Comparison of ENCODE assay signal across 9 mouse cellular contexts in the genomic region with DNA sequence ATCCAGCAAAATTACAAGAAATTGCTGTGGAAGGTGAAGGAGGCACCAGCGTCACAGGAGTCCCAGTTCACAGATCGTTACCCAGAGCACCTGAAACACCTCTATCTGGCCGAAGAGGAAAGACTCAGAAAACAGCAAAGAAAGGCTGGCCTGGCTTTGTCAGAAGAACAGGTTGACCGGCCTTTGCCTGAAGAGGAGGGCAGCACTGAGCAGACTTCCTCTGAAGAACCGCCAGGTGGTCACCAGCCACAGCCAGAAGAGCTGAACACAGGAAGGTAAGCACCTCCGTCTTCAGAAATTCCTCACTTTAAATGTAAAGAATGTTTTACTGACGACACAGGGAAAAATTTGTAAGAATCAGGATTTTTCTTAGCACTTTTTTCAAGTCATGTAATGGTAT. TPM values are rescaled to one million over a fixed set of nuclear protein-coding genes. Genes with fewer than 3 reads are reported as not detected.
DNase-seq lines count a peak whose midpoint lies in the region; ATAC-seq and TF ChIP-seq lines count a peak whose summit lies in the region.
"Had no signal": no experiment of that assay in that cellular context is flagged by ENCODE, and none has a peak within 500 bp of the region (broad histone marks: within the 10 kb centered on the region; RNA-seq: fewer than 3 reads in every experiment).

No protein-coding gene starts in this region.

- no peaks in the 10 kb centered on the region for H3K9me3 ChIP-seq in heart, embryonic 11.5 days (replicated peaks; ENCODE audit: control insufficient read depth, low read length)
- no peaks in the 10 kb centered on the region for H3K9me3 ChIP-seq in ES-E14 (ENCODE audit: control insufficient read depth, insufficient read depth, low read depth, low read length)
- H3K9me3 ChIP-seq in hindbrain, embryonic 13.5 days, result no peaks in the 10 kb centered on the region
- H3K9me3 ChIP-seq in midbrain, embryonic 14.5 days (ENCODE audit: control insufficient read depth, low read length), result no peaks in the 10 kb centered on the region

- H3K27ac ChIP-seq in heart, embryonic 11.5 days (ENCODE audit: low read depth, low read length), result no peak overlapping the region
- no peak overlapping the region for H3K27ac ChIP-seq in ES-E14 (ENCODE audit: insufficient read depth, low read depth, low read length, poor library complexity, severe bottlenecking)
- H3K27ac ChIP-seq in hindbrain, embryonic 13.5 days, result no peak overlapping the region
- H3K27ac ChIP-seq in midbrain, embryonic 14.5 days (replicated peaks; ENCODE audit: low read depth, low read length), result no peak overlapping the region

- in situ Hi-C loops in ES-E14 (cut with MboI; ENCODE audit: low sequenced_read_pairs in 2 of 2, unreplicated experiment in 2 of 2), result no loop called here

- H3K36me3 ChIP-seq in heart, embryonic 11.5 days (ENCODE audit: control insufficient read depth, insufficient read depth, low read length), result peaks cover 12% of the 10 kb centered on the region
- peaks cover 24% of the 10 kb centered on the region for H3K36me3 ChIP-seq in ES-E14 (ENCODE audit: control insufficient read depth, insufficient read depth, low read length, poor library complexity, severe bottlenecking)
- peaks cover 42% of the 10 kb centered on the region for H3K36me3 ChIP-seq in hindbrain, embryonic 13.5 days
- H3K36me3 ChIP-seq in midbrain, embryonic 14.5 days (ENCODE audit: control insufficient read depth, insufficient read depth, low read length), result peaks cover 44% of the 10 kb centered on the region

- H3K27me3 ChIP-seq in heart, embryonic 11.5 days (ENCODE audit: control insufficient read depth, insufficient read depth, low read length), result no peaks in the 10 kb centered on the region
- H3K27me3 ChIP-seq in hindbrain, embryonic 13.5 days, result no peaks in the 10 kb centered on the region
- H3K27me3 ChIP-seq in midbrain, embryonic 14.5 days (ENCODE audit: control insufficient read depth, insufficient read depth, low read length), result no peaks in the 10 kb centered on the region

- intact Hi-C loops in heart, postnatal 36 days (cut with DNase I), result no loop called here

- no peak overlapping the region for H3K9ac ChIP-seq in heart, embryonic 11.5 days (ENCODE audit: low read depth, low read length)
- peak overlapping the region; percentile 26; the same call in 1 of the 2 replicates for H3K9ac ChIP-seq in ES-E14 (ENCODE audit: insufficient read depth, low read depth, low read length, poor library complexity, severe bottlenecking)
- H3K9ac ChIP-seq in hindbrain, embryonic 13.5 days, result no peak overlapping the region
- no peak overlapping the region for H3K9ac ChIP-seq in midbrain, embryonic 14.5 days (replicated peaks; ENCODE audit: low read length)

- DNase-seq in heart, postnatal 36 days, result no peak
- DNase-seq in ES-E14 (ENCODE audit: low read depth, low spot score), result peak; percentile 12
- no peak for DNase-seq in midbrain, embryonic 14.5 days
- DNase-seq in right cerebral cortex, postnatal 4 days, result no peak
- DNase-seq in kidney, adult 9 months, result no peak
- no peak for DNase-seq in T-cell, adult 2 months (ENCODE audit: low spot score)
- DNase-seq: heart, postnatal 4 days had no signal

- H3K4me3 ChIP-seq in heart, embryonic 11.5 days (ENCODE audit: low read depth, low read length), result no peak overlapping the region
- peak overlapping the region; percentile 83 to 99; a peak in 3 of 4 replicates for H3K4me3 ChIP-seq in ES-E14 (ENCODE audit: insufficient read depth in 1 of 2, low read depth in 1 of 2, low read length in 2 of 2, poor library complexity in 1 of 2, severe bottlenecking in 1 of 2)
- H3K4me3 ChIP-seq in hindbrain, embryonic 13.5 days, result peak overlapping the region; percentile 4
- 0 out of 2 replicates have a peak overlapping the region, but pooled peaks have one; percentile 82 for H3K4me3 ChIP-seq in midbrain, embryonic 14.5 days (replicated peaks; ENCODE audit: low read depth, low read length)

- WGBS in heart, embryonic 11.5 days (ENCODE audit: insufficient replicate concordance), result 82% methylated on average over 7 of the region's 7 CpGs
- WGBS in hindbrain, embryonic 13.5 days, result 85% methylated on average over 7 of the region's 7 CpGs
- 84% methylated on average over 7 of the region's 7 CpGs for WGBS in midbrain, embryonic 14.5 days

- H3K4me1 ChIP-seq in heart, embryonic 11.5 days (ENCODE audit: control insufficient read depth, insufficient read depth, low read length), result no peaks in the 10 kb centered on the region
- no peaks in the 10 kb centered on the region for H3K4me1 ChIP-seq in ES-E14 (ENCODE audit: control insufficient read depth in 2 of 2, insufficient read depth in 2 of 2, low read length in 2 of 2, poor library complexity in 1 of 2)
- H3K4me1 ChIP-seq in hindbrain, embryonic 13.5 days (replicated peaks), result peaks cover 9% of the 10 kb centered on the region
- H3K4me1 ChIP-seq in midbrain, embryonic 14.5 days (ENCODE audit: control insufficient read depth, insufficient read depth, low read length), result peaks cover 11% of the 10 kb centered on the region; the same call in 1 of the 2 replicates

- H3K4me2 ChIP-seq in heart, embryonic 11.5 days, result peak overlapping the region; percentile 84; the same call in 1 of the 2 replicates
- H3K4me2 ChIP-seq in hindbrain, embryonic 13.5 days, result peak overlapping the region; percentile 81
- peak overlapping the region; percentile 66 for H3K4me2 ChIP-seq in midbrain, embryonic 14.5 days (ENCODE audit: low read length)

- ATAC-seq in heart, embryonic 11.5 days (replicated peaks; ENCODE audit: insufficient number of reproducible peaks, low FRiP score, low TSS enrichment), result no peak
- ATAC-seq in hindbrain, embryonic 13.5 days (ENCODE audit: low FRiP score), result no peak
- ATAC-seq in midbrain, embryonic 14.5 days (ENCODE audit: low FRiP score, low TSS enrichment), result no peak

TF ChIP-seq in ES-E14, 5 proteins besides CTCF, POLR2A, EP300 and RAD21:
- no peak for TF ChIP-seq CHD2 (IDR thresholded peaks at IDR 0.05; ENCODE audit: low read depth, low read length)
- TF ChIP-seq ZC3H11A (IDR thresholded peaks at IDR 0.05; ENCODE audit: borderline replicate concordance, low read depth, low read length), result no peak
- TF ChIP-seq HCFC1 (IDR thresholded peaks at IDR 0.05; ENCODE audit: borderline replicate concordance, insufficient read depth, low read length), result no peak
- no peak for TF ChIP-seq ZNF384 (IDR thresholded peaks at IDR 0.05; ENCODE audit: low read depth, low read length)
- TF ChIP-seq MAFK (IDR thresholded peaks at IDR 0.05; ENCODE audit: insufficient read depth, low read depth, low read length), result no peak

RNA-seq across cellular contexts. Expression of gene Mettl25, which starts 1.4 kb away (rescaled TPM):
- polyA plus RNA-seq in heart, embryonic 11.5 days (2014; fragmentation: Nextera tagmentation; extraction: Ambion mirVana), result 9.0 and 12.4 TPM in 2 replicates
- total RNA-seq in heart, postnatal 36 days (2021), result 1 to 10 TPM; 5.1 TPM
- 14.2 and 21.3 TPM in 2 replicates for total RNA-seq in ES-E14 (2012; rRNA removed)
- polyA plus RNA-seq in hindbrain, embryonic 13.5 days (2015; fragmentation: Nextera tagmentation; extraction: Ambion mirVana), result 14.4 and 14.5 TPM in 2 replicates
- polyA plus RNA-seq in midbrain, embryonic 14.5 days (2014; fragmentation: Nextera tagmentation; extraction: Ambion mirVana), result 15.3 and 18.9 TPM in 2 replicates

RNA-seq across cellular contexts. Expression of gene Ccdc59, which starts 1.7 kb away (rescaled TPM):
- 39.3 and 43.5 TPM in 2 replicates for polyA plus RNA-seq in heart, embryonic 11.5 days (2014; fragmentation: Nextera tagmentation; extraction: Ambion mirVana)
- total RNA-seq in heart, postnatal 36 days (2021), result 10 to 100 TPM; 10.2 to 10.6 TPM
- 24.7 and 27.0 TPM in 2 replicates for total RNA-seq in ES-E14 (2012; rRNA removed)
- polyA plus RNA-seq in hindbrain, embryonic 13.5 days (2015; fragmentation: Nextera tagmentation; extraction: Ambion mirVana), result 48.1 and 50.2 TPM in 2 replicates
- 43.9 and 50.0 TPM in 2 replicates for polyA plus RNA-seq in midbrain, embryonic 14.5 days (2014; fragmentation: Nextera tagmentation; extraction: Ambion mirVana)
